Mouse (Mus musculus): ENCODE measurements around the gene Tmem79. TPM values are rescaled to one million over a fixed set of nuclear protein-coding genes. Genes with fewer than 3 reads are reported as not detected.

Tmem79 gene
- polyA plus RNA-seq, 1 experiment from 2014 or later: 2.6 TPM

GRCm38 (mm10) chr3:88350732-88351131, 14.8 kb upstream of the Tmem79 start:
- Histone ChIP-seq H3K36me3 (peaks cover 100% of the 10 kb centered on the region), H3K27me3 (no peaks in the 10 kb centered on the region), H3K27ac (no peak overlapping the region), H3K9ac (replicated peaks) (no peak overlapping the region), H3K9me3 (no peaks in the 10 kb centered on the region), H3K4me1 (replicated peaks) (no peaks in the 10 kb centered on the region), H3K4me2 (no peak overlapping the region), H3K4me3 (replicated peaks) (no peak overlapping the region)
- ATAC-seq (ENCODE audit: insufficient number of reproducible peaks, insufficient read depth, low FRiP score, low TSS enrichment, low read depth): no peak
- WGBS: 89% methylated on average over 13 of the region's 13 CpGs

GRCm38 (mm10) chr3:88339006-88339405, 3.1 kb upstream of the Tmem79 start:
- H3K27ac ChIP-seq: no peak overlapping the region
- ATAC-seq (ENCODE audit: insufficient number of reproducible peaks, insufficient read depth, low FRiP score, low TSS enrichment, low read depth): no peak
- no peak overlapping the region for H3K4me2 ChIP-seq
- no peak overlapping the region for H3K4me3 ChIP-seq (replicated peaks)
- peaks cover 18% of the 10 kb centered on the region for H3K4me1 ChIP-seq (replicated peaks)
- 87% methylated on average over 3 of the region's 3 CpGs for WGBS
- H3K27me3 ChIP-seq: no peaks in the 10 kb centered on the region
- H3K9me3 ChIP-seq: no peaks in the 10 kb centered on the region
- H3K9ac ChIP-seq (replicated peaks): no peak overlapping the region
- H3K36me3 ChIP-seq: peaks cover 28% of the 10 kb centered on the region

GRCm38 (mm10) chr3:88338316-88338715, 2.4 kb upstream of the Tmem79 start:
- peaks cover 18% of the 10 kb centered on the region for H3K4me1 ChIP-seq (replicated peaks)
- H3K9ac ChIP-seq (replicated peaks): no peak overlapping the region
- no peaks in the 10 kb centered on the region for H3K9me3 ChIP-seq
- H3K4me2 ChIP-seq: no peak overlapping the region
- no peak for ATAC-seq (ENCODE audit: insufficient number of reproducible peaks, insufficient read depth, low FRiP score, low TSS enrichment, low read depth)
- H3K27ac ChIP-seq: no peak overlapping the region
- H3K4me3 ChIP-seq (replicated peaks): no peak overlapping the region
- no peaks in the 10 kb centered on the region for H3K27me3 ChIP-seq
- H3K36me3 ChIP-seq: peaks cover 21% of the 10 kb centered on the region
- 95% methylated on average over 7 of the region's 7 CpGs for WGBS

GRCm38 (mm10) chr3:88337367-88338020, 1.5 kb upstream of the Tmem79 start:
- no peak overlapping the region for H3K9ac ChIP-seq (replicated peaks)
- H3K27ac ChIP-seq: no peak overlapping the region
- 88% methylated on average over 11 of the region's 11 CpGs for WGBS
- H3K27me3 ChIP-seq: no peaks in the 10 kb centered on the region
- peak overlapping the region; percentile 83 for H3K4me3 ChIP-seq (replicated peaks)
- H3K9me3 ChIP-seq: no peaks in the 10 kb centered on the region
- H3K4me1 ChIP-seq (replicated peaks): peaks cover 18% of the 10 kb centered on the region
- peaks cover 13% of the 10 kb centered on the region for H3K36me3 ChIP-seq
- no peak for ATAC-seq (ENCODE audit: insufficient number of reproducible peaks, insufficient read depth, low FRiP score, low TSS enrichment, low read depth)
- H3K4me2 ChIP-seq: peak overlapping the region; percentile 75

GRCm38 (mm10) chr3:88335436-88336053, 403 bp downstream of the Tmem79 start:
- Histone ChIP-seq H3K27ac (peak overlapping the region; percentile 91), H3K4me1 (replicated peaks) (peaks cover 18% of the 10 kb centered on the region), H3K27me3 (no peaks in the 10 kb centered on the region), H3K36me3 (peaks cover 8% of the 10 kb centered on the region; the same call in 1 of the 2 replicates), H3K4me2 (peak overlapping the region; percentile 75), H3K9ac (replicated peaks) (peak overlapping the region; percentile 92), H3K4me3 (replicated peaks) (peak overlapping the region; percentile 83), H3K9me3 (no peaks in the 10 kb centered on the region)
- WGBS: 1% methylated on average over 27 of the region's 27 CpGs
- ATAC-seq (ENCODE audit: insufficient number of reproducible peaks, insufficient read depth, low FRiP score, low TSS enrichment, low read depth): peak; percentile 39; the same call in 1 of the 2 replicates

- ATAC-seq (ENCODE audit: insufficient number of reproducible peaks, insufficient read depth, low FRiP score, low TSS enrichment, low read depth): no peak
- H3K4me1 ChIP-seq (replicated peaks): peaks cover 18% of the 10 kb centered on the region
Measured at GRCm38 (mm10) chr3:88334902-88335435, 979 bp downstream of the Tmem79 start.

GRCm38 (mm10) chr3:88334029-88334658, 1.8 kb downstream of the Tmem79 start:
- no peak for ATAC-seq (ENCODE audit: insufficient number of reproducible peaks, insufficient read depth, low FRiP score, low TSS enrichment, low read depth)
- 48% methylated on average over 12 of the region's 12 CpGs for WGBS
- peaks cover 19% of the 10 kb centered on the region for H3K36me3 ChIP-seq
- no peaks in the 10 kb centered on the region for H3K27me3 ChIP-seq
- H3K9ac ChIP-seq (replicated peaks): peak overlapping the region; percentile 37; the same call in 1 of the 2 replicates
- H3K4me2 ChIP-seq: peak overlapping the region; percentile 75; the same call in 1 of the 2 replicates
- H3K9me3 ChIP-seq: no peaks in the 10 kb centered on the region
- H3K4me3 ChIP-seq (replicated peaks): no peak overlapping the region; the same call in 1 of the 2 replicates
- peak overlapping the region; percentile 29; the same call in 1 of the 2 replicates for H3K27ac ChIP-seq
- peaks cover 18% of the 10 kb centered on the region for H3K4me1 ChIP-seq (replicated peaks)

More at GRCm38 (mm10) chr3:88334902-88335435, 979 bp downstream of the Tmem79 start:
- Histone ChIP-seq H3K4me2 (peak overlapping the region; percentile 75), H3K4me3 (replicated peaks) (peak overlapping the region; percentile 83), H3K9ac (replicated peaks) (peak overlapping the region; percentile 92), H3K9me3 (no peaks in the 10 kb centered on the region), H3K27me3 (no peaks in the 10 kb centered on the region), H3K36me3 (peaks cover 11% of the 10 kb centered on the region; the same call in 1 of the 2 replicates), H3K27ac (peak overlapping the region; percentile 0; the same call in 1 of the 2 replicates)
- WGBS: 44% methylated on average over 3 of the region's 3 CpGs

GRCm38 (mm10) chr3:88331282-88331681, 4.7 kb downstream of the Tmem79 start:
- H3K27me3 ChIP-seq: no peaks in the 10 kb centered on the region
- WGBS: 26% methylated on average over 2 of the region's 2 CpGs
- no peak overlapping the region for H3K9ac ChIP-seq (replicated peaks)
- no peak overlapping the region for H3K4me2 ChIP-seq
- ATAC-seq (ENCODE audit: insufficient number of reproducible peaks, insufficient read depth, low FRiP score, low TSS enrichment, low read depth): no peak
- H3K4me3 ChIP-seq (replicated peaks): no peak overlapping the region
- H3K27ac ChIP-seq: no peak overlapping the region
- H3K4me1 ChIP-seq (replicated peaks): peaks cover 9% of the 10 kb centered on the region; the same call in 1 of the 2 replicates
- peaks cover 43% of the 10 kb centered on the region for H3K36me3 ChIP-seq
- H3K9me3 ChIP-seq: no peaks in the 10 kb centered on the region

- Histone ChIP-seq H3K27ac (no peak overlapping the region), H3K9ac (replicated peaks) (no peak overlapping the region), H3K9me3 (no peaks in the 10 kb centered on the region), H3K36me3 (peaks cover 46% of the 10 kb centered on the region), H3K4me3 (replicated peaks) (no peak overlapping the region), H3K4me1 (replicated peaks) (peaks cover 11% of the 10 kb centered on the region), H3K4me2 (no peak overlapping the region), H3K27me3 (no peaks in the 10 kb centered on the region)
- no peak for ATAC-seq (ENCODE audit: insufficient number of reproducible peaks, insufficient read depth, low FRiP score, low TSS enrichment, low read depth)
- WGBS: 50% methylated on average over 5 of the region's 5 CpGs
Measured at GRCm38 (mm10) chr3:88328956-88329355, 7.0 kb downstream of the Tmem79 start.

GRCm38 (mm10) chr3:88324951-88325405, 11.0 kb downstream of the Tmem79 start, which contains the start of gene Glmp:
Glmp (plus strand) TSS chr3:88325023.
- WGBS: under 1% methylated on average over 10 of the region's 10 CpGs
- H3K27me3 ChIP-seq: no peaks in the 10 kb centered on the region
- H3K27ac ChIP-seq: 0 out of 2 replicates have a peak within 1 kb of the TSS, but pooled peaks have one; percentile 45
- peak within 1 kb of the TSS; percentile 77 for H3K4me3 ChIP-seq (replicated peaks)
- H3K4me2 ChIP-seq: peak within 1 kb of the TSS; percentile 82
- H3K9me3 ChIP-seq: no peaks in the 10 kb centered on the region
- peaks cover 11% of the 10 kb centered on the region for H3K4me1 ChIP-seq (replicated peaks)
- peaks cover 77% of the 10 kb centered on the region for H3K36me3 ChIP-seq
- H3K9ac ChIP-seq (replicated peaks): peak within 1 kb of the TSS; percentile 76
- no peak for ATAC-seq (ENCODE audit: insufficient number of reproducible peaks, insufficient read depth, low FRiP score, low TSS enrichment, low read depth)

GRCm38 (mm10) chr3:88299172-88299571, 36.8 kb downstream of the Tmem79 start:
- Histone ChIP-seq H3K9me3 (no peaks in the 10 kb centered on the region), H3K27ac (no peak overlapping the region), H3K9ac (replicated peaks) (no peak overlapping the region), H3K36me3 (peaks cover 52% of the 10 kb centered on the region), H3K4me1 (replicated peaks) (peaks cover 16% of the 10 kb centered on the region), H3K4me3 (replicated peaks) (no peak overlapping the region), H3K27me3 (no peaks in the 10 kb centered on the region), H3K4me2 (no peak overlapping the region)
- ATAC-seq (ENCODE audit: insufficient number of reproducible peaks, insufficient read depth, low FRiP score, low TSS enrichment, low read depth): no peak
- 94% methylated on average over 1 of the region's 1 CpGs for WGBS

Data from limb, embryonic 12.5 days (tissue).